Mouse (Mus musculus) hindbrain, embryonic 13.5 days (tissue): ENCODE data around the gene Crtc2. TPM values are rescaled to one million over a fixed set of nuclear protein-coding genes. Genes with fewer than 3 reads are reported as not detected.

Source experiments
- ATAC-seq: fragments of 200-750 bp; cut with Nextera tagmentation; 2 replicates; pipeline ENCODE4 v1.8.0; 2017; ENCODE audit warnings: moderate TSS enrichment; ENCODE audit not compliant: low FRiP score
- H3K27ac ChIP-seq: fragments of 300-500 bp; sonication (generic); 2 replicates; pipeline ENCODE4 v1.5.1; 2015; ENCODE audit warnings: inconsistent platforms, mild to moderate bottlenecking, moderate library complexity
- H3K27me3 ChIP-seq: fragments of 300-500 bp; sonication (generic); 2 replicates; pipeline ENCODE4 v1.6.1; 2015; ENCODE audit warnings: mild to moderate bottlenecking, inconsistent platforms
- H3K36me3 ChIP-seq: fragments of 300-500 bp; sonication (generic); 2 replicates; pipeline ENCODE4 v1.6.1; 2015; ENCODE audit warnings: mild to moderate bottlenecking, inconsistent platforms
- H3K4me1 ChIP-seq: fragments of 300-500 bp; sonication (generic); replicated peaks from 2 replicates; pipeline ENCODE4 v1.6.1; 2015; ENCODE audit warnings: inconsistent platforms
- H3K4me2 ChIP-seq: fragments of 300-500 bp; sonication (generic); 2 replicates; pipeline ENCODE4 v1.6.1; 2015; ENCODE audit warnings: inconsistent platforms, mild to moderate bottlenecking, moderate library complexity
- H3K4me3 ChIP-seq: fragments of 300-500 bp; sonication (generic); 2 replicates; pipeline ENCODE4 v1.5.1; 2015; ENCODE audit warnings: mild to moderate bottlenecking, inconsistent platforms
- H3K9ac ChIP-seq: fragments of 300-500 bp; sonication (generic); 2 replicates; pipeline ENCODE4 v1.6.1; 2015; ENCODE audit warnings: mild to moderate bottlenecking, inconsistent platforms
- H3K9me3 ChIP-seq: fragments of 300-500 bp; sonication (generic); 2 replicates; pipeline ENCODE4 v1.6.1; 2016; ENCODE audit warnings: inconsistent platforms
- WGBS: fragments of 180-500 bp; shearing (Covaris S2); methylation state at CpG from one replicate; pipeline ENCODE4 v1.1.7; 2015; 5-methylcytosine and 5-hydroxymethylcytosine counted together
- polyA plus RNA-seq: library from polyadenylated mRNA; unstranded; fragments of >200 nt; fragmentation: Nextera tagmentation; extraction: Ambion mirVana; gene quantifications from 2 replicates; pipeline ENCODE4 v1.2.1, GENCODE M21; 2015

Gene Crtc2
- polyA plus RNA-seq, 1 experiment from 2014 or later = 19.8 TPM

DNA sequence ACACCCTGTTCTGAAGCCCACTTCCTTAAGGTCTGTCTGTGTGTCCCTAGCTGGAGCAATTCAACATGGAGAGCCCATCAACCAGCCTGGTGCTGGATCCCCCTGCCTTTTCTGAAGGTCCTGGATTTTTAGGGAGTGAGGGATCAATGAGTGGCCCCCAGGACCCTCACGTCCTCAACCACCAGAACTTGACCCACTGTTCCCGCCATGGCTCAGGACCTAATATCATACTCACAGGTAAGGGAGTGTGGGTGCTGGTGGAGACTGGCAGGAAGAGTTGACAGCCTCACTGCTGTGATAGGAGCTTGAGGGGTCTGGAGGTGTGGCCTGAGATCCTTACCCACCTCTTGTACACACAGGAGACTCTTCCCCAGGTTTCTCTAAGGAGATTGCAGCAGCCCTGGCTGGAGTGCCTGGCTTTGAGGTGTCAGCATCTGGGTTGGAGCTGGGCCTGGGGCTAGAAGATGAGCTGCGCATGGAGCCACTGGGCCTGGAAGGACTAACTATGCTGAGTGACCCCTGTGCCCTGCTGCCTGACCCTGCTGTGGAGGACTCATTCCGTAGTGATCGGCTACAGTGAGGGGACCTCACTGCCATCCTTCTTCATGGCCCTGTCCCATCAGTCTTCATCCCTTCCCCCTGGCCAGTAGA is 9.3 kb downstream of the Crtc2 start:
- no peak overlapping the region for H3K4me3 ChIP-seq
- peaks cover 55% of the 10 kb centered on the region for H3K36me3 ChIP-seq
- H3K9me3 ChIP-seq = no peaks in the 10 kb centered on the region
- H3K4me2 ChIP-seq = no peak overlapping the region
- peaks cover 14% of the 10 kb centered on the region for H3K4me1 ChIP-seq
- H3K9ac ChIP-seq = no peak overlapping the region
- WGBS = 89% methylated on average over 5 of the region's 5 CpGs
- no peaks in the 10 kb centered on the region for H3K27me3 ChIP-seq
- H3K27ac ChIP-seq = no peak overlapping the region
- ATAC-seq = no peak

DNA sequence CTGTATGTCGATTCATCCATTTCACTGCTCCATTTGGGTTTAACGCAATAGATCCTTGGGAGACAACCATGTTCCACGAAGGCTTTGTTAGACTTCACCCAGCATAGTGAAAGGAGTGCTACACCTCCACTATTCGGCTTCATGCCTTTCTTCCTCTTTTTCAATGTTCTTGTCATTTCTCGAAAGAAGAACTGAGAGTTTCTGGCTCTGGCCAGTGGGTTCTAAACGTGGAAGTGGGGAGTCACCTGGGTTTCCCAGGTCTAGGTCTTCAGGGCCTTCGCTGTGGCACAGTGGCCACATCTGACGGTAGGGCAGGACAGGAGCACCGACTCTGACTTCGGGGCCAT is 10.7 kb downstream of the Crtc2 start:
- peak overlapping the region; percentile 96 for H3K27ac ChIP-seq
- H3K9me3 ChIP-seq = no peaks in the 10 kb centered on the region
- ATAC-seq = no peak
- WGBS = 35% methylated on average over 10 of the region's 10 CpGs
- no peaks in the 10 kb centered on the region for H3K27me3 ChIP-seq
- H3K36me3 ChIP-seq = peaks cover 45% of the 10 kb centered on the region
- H3K4me2 ChIP-seq = peak overlapping the region; percentile 83
- H3K4me1 ChIP-seq = peaks cover 14% of the 10 kb centered on the region
- H3K9ac ChIP-seq = peak overlapping the region; percentile 90
- peak overlapping the region; percentile 82 for H3K4me3 ChIP-seq

DNA sequence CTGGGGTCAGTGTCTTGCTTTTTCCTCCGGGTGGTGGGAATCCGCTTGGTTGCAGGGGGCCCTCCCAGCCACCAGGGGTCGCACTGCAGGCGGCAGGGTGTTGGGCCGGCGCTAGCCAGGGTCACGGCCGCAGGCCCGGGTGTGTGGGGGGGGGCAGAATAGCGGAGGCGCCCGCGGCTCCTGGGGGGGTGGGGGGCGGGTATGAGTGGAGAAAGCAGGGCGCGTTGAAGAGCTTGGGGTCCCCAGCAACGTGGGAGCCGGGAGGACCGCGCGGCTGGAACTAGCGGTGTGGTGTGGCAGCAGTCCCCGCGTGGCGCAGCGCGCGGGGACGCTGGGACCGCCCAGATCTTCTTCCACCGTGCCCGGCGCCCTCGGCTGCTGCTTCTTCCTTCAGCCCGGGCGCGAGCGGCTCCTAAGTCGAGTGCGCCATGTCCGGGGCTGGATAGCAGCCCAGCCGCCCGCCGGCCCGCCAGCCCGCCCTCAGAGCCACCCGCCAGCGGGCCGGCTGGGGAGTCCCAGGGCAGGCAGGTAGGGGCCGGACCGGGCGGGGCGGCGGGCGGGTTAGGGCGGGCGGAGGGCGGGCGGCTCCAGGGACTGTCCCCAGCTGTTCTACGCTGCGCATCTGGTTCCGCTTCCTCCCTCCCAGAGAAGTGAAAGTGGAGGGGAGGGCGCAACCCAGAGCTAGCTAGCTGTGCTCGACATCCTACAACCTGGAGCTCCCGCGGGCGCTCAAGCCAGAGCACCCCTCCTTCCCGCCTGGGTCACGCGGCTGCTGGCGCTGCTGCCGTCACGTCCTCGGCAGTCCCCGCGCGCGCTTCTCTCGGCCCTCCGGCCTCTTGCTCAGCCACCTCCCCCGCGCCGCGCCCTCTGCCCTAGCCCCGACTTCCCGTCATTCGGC is 11.3 kb downstream of the Crtc2 start, which contains the start of gene Dennd4b:
Gene Dennd4b (plus strand): TSS at position 152 of the 898 bp plus-strand sequence.
- peak within 1 kb of the TSS; percentile 90 for H3K9ac ChIP-seq
- peak; percentile 81 for ATAC-seq
- H3K27ac ChIP-seq = peak within 1 kb of the TSS; percentile 96
- no peaks in the 10 kb centered on the region for H3K9me3 ChIP-seq
- H3K4me3 ChIP-seq = peak within 1 kb of the TSS; percentile 82
- WGBS = 0% methylated on average over 65 of the region's 87 CpGs
- H3K36me3 ChIP-seq = peaks cover 43% of the 10 kb centered on the region
- no peaks in the 10 kb centered on the region for H3K27me3 ChIP-seq
- peaks cover 14% of the 10 kb centered on the region for H3K4me1 ChIP-seq
- peak within 1 kb of the TSS; percentile 83 for H3K4me2 ChIP-seq

DNA sequence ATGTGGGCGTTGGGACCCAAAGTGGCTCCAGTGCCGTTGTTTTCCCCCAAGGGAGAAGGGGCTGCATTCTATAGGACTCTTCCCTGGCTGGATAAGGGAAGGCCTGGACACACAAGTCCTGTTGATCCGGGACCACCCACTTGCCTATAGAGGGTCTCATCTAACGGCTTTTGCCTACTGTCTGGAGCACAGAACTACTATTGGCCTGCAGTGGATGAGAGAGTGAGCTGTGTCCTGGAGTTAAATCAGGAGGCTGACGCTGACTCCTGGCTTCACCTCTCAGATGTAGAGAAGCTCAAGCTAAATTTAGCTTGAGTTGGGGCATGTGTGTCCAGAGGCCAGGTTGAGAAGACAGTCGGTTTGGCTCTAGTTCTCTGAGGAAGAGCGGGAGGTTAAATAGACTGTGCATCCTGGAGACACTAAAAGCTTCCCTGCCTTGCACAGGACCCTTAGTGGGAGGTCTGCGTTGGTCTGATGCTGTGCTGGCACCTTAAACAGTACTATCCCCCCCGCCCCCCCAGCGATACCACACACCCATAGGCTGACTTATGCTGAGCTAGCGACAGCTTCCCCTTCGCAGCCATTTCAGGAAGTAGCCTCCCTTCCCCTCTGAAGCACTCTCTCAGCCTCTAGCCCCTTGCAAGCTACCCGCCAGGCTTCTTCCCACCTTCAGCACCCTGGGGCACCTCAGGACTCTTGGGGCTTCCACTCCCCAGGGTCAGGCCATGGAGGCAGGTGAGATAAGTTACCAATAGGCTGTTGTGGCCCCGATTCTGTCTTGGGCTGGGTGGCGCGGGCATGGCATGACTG is 12.2 kb downstream of the Crtc2 start:
- ATAC-seq = peak; percentile 49; the same call in 1 of the 2 replicates
- Histone ChIP-seq H3K4me2 (peak overlapping the region; percentile 83), H3K36me3 (peaks cover 42% of the 10 kb centered on the region), H3K27me3 (no peaks in the 10 kb centered on the region), H3K9me3 (no peaks in the 10 kb centered on the region), H3K9ac (peak overlapping the region; percentile 90), H3K4me3 (peak overlapping the region; percentile 82), H3K4me1 (peaks cover 14% of the 10 kb centered on the region), H3K27ac (peak overlapping the region; percentile 96)
- 29% methylated on average over 16 of the region's 16 CpGs for WGBS

DNA sequence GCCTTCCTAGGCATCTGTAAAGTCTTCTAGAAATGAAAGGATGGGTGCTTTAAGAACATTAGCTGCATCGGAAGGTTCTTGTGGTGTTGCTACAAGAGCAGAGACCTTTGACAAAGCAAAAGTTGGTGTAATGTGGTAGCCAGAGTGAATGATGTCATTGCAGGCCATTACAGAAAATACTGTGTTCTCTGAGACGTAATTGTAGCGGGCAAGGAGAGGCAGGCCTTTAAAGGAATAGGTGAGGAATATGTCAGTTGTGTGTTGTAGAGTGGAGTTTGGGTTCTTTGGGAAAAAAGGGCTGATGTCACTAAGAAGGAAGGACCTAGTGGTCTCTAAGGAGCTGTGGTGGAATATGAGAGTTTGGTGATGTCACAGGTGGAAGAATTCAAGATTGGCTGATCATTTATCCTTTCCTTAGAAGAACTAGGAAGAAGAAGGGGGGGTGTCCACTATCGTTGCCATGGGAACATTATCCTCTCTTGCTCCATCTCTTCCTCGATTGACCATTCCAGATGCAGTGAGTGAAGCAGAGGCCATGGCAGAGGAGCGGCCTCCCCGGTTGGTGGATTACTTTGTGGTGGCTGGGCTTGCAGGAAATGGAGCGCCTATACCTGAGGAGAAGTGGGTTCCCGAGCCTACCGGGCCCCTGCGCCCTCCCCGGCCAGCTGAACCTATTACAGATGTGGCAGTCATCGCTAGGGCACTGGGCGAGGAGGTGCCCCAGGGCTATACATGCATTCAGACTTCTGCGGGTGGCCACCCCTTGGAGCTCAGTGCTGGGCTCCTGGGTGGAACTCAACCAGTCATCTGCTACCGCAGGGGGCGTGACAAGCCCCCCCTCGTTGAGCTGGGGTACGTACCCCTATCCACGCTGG is 13.2 kb downstream of the Crtc2 start:
- peaks cover 14% of the 10 kb centered on the region for H3K4me1 ChIP-seq
- H3K4me3 ChIP-seq = no peak overlapping the region
- H3K9ac ChIP-seq = no peak overlapping the region
- H3K36me3 ChIP-seq = peaks cover 34% of the 10 kb centered on the region
- H3K27me3 ChIP-seq = no peaks in the 10 kb centered on the region
- H3K9me3 ChIP-seq = no peaks in the 10 kb centered on the region
- no peak for ATAC-seq
- H3K4me2 ChIP-seq = no peak overlapping the region
- WGBS = 94% methylated on average over 20 of the region's 20 CpGs
- H3K27ac ChIP-seq = no peak overlapping the region

DNA sequence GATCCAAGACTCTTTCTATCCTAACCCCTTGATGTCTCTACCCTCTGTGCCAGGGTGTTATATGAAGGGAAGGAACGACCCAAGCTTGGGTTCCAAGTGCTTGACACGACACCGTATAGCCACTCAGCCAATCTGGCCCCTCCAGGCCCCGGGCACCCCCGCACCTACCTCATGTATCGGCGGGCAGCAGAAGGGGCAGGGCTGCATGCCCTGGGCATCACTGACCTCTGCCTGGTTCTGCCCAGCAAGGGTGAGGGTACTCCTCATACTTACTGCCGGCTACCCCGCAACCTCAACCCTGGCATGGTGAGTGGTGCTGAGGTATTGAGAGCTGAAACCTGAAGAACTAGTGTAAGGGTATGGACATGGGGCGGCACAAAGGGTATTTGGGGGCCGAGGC is 14.2 kb downstream of the Crtc2 start:
- H3K4me1 ChIP-seq = peaks cover 14% of the 10 kb centered on the region
- ATAC-seq = no peak
- no peaks in the 10 kb centered on the region for H3K27me3 ChIP-seq
- WGBS = 95% methylated on average over 11 of the region's 11 CpGs
- H3K27ac ChIP-seq = no peak overlapping the region
- H3K36me3 ChIP-seq = peaks cover 34% of the 10 kb centered on the region
- no peak overlapping the region for H3K4me2 ChIP-seq
- H3K4me3 ChIP-seq = no peak overlapping the region
- no peak overlapping the region for H3K9ac ChIP-seq
- H3K9me3 ChIP-seq = no peaks in the 10 kb centered on the region

DNA sequence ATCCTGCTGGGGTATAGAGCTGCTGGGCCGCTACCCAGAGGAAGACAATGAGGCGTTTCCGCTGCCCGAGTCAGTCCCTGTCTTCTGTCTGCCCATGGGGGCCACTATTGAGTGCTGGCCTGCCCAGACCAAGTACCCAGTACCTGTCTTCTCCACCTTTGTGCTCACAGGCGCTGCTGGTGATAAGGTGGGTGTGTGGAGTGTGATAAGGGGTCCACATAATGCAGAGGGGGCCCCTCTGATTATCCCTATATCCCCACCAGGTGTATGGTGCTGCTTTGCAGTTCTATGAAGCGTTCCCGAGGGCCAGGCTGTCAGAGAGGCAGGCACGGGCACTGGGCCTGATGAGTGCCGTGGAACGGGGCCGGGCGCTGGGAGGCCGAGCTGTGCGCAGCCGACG is 15.0 kb downstream of the Crtc2 start:
- H3K4me3 ChIP-seq = no peak overlapping the region
- no peak for ATAC-seq
- WGBS = 90% methylated on average over 16 of the region's 16 CpGs
- no peaks in the 10 kb centered on the region for H3K27me3 ChIP-seq
- H3K9ac ChIP-seq = no peak overlapping the region
- H3K9me3 ChIP-seq = no peaks in the 10 kb centered on the region
- H3K4me2 ChIP-seq = no peak overlapping the region
- H3K27ac ChIP-seq = no peak overlapping the region
- peaks cover 14% of the 10 kb centered on the region for H3K4me1 ChIP-seq
- peaks cover 36% of the 10 kb centered on the region for H3K36me3 ChIP-seq

DNA sequence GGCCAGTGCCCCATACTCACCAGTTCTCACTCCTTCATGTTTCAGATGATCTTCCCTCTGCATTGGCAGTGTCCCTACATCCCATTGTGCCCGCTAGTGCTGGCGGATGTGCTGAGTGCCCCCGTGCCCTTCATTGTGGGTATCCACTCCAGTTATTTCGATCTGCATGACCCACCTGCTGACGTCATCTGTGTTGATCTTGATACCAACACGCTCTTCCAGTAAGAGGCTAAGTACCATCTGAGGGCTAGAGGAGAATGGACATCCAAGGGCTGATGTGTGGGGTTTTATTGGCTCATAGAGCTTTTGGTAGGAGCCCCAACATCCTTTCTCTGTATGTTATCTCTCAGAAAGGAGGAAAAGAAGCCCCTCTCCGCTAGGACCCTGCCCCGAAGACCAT is 16.8 kb downstream of the Crtc2 start:
- Histone ChIP-seq H3K9me3 (no peaks in the 10 kb centered on the region), H3K27me3 (no peaks in the 10 kb centered on the region), H3K4me2 (no peak overlapping the region), H3K36me3 (peaks cover 49% of the 10 kb centered on the region), H3K27ac (no peak overlapping the region), H3K4me1 (peaks cover 9% of the 10 kb centered on the region), H3K4me3 (no peak overlapping the region), H3K9ac (no peak overlapping the region)
- ATAC-seq = no peak
- 97% methylated on average over 8 of the region's 8 CpGs for WGBS

DNA sequence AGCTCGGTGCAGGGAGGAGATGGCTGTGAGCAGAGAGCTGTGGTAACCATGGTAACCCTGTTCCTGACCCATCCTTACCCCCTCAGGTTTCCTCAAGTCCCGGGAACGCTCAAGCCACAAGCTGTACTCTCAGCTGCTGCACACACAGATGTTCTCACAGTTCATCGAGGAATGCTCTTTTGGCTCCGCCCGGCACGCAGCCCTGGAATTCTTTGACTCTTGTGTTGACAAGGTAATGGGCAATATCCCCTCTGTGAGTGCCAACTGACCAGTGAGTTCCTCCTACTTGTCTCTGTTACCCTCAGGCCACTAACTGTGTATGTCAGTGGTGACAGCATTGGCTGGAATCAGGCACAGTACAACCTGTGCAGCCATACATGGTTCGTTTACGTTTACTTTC is 18.2 kb downstream of the Crtc2 start:
- Histone ChIP-seq H3K27me3 (no peaks in the 10 kb centered on the region), H3K36me3 (peaks cover 62% of the 10 kb centered on the region), H3K4me2 (no peak overlapping the region), H3K4me3 (no peak overlapping the region), H3K9ac (no peak overlapping the region), H3K9me3 (no peaks in the 10 kb centered on the region), H3K27ac (no peak overlapping the region), H3K4me1 (no peaks in the 10 kb centered on the region)
- no peak for ATAC-seq
- WGBS = 72% methylated on average over 9 of the region's 9 CpGs

DNA sequence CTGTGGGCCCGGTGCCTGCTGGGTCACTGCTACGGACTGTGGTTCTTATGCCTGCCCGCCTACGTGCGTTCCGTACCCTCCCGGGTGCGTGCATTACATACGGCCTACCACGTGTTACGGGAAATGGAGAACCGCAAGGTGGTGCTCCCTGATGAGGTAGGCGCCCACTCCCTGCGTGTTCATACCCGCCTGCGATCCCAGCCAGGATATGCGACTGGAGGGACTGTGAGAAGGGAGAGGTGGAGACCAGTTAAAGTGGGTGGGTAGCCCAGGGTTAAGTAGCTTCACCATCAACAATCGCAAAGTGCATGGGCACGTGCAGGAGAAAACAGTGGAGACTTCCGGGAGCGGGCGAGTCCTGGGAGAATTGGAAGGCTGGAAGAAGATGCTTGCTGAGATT is 19.9 kb downstream of the Crtc2 start:
- Histone ChIP-seq H3K27me3 (no peaks in the 10 kb centered on the region), H3K9me3 (no peaks in the 10 kb centered on the region), H3K27ac (no peak overlapping the region), H3K36me3 (peaks cover 78% of the 10 kb centered on the region), H3K4me1 (no peaks in the 10 kb centered on the region), H3K4me2 (no peak overlapping the region), H3K9ac (no peak overlapping the region), H3K4me3 (no peak overlapping the region)
- no peak for ATAC-seq
- WGBS = 93% methylated on average over 22 of the region's 22 CpGs

DNA sequence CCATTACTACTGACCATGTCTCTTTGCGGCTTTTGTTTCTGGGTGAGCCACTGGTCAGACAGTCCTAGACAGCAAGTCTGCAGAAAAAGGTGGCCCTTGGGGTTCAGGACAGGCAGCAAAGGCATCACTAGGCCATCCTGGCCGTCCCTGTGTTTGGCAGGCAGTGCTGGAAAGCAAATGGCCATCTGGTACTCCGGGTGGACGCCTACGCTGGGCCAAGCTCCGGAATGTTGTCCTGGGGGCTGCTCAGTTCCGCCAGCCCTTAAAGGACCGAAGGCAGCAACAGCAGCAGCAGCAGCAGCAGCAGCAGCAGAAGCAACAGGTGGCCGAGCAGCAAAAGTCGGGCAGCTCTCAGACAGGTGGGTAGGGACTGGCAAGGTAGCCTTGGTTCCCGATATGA is 21.3 kb downstream of the Crtc2 start:
- Histone ChIP-seq H3K9me3 (no peaks in the 10 kb centered on the region), H3K27me3 (no peaks in the 10 kb centered on the region), H3K4me3 (no peak overlapping the region), H3K9ac (no peak overlapping the region), H3K4me2 (no peak overlapping the region), H3K4me1 (no peaks in the 10 kb centered on the region), H3K27ac (no peak overlapping the region), H3K36me3 (peaks cover 84% of the 10 kb centered on the region)
- 93% methylated on average over 11 of the region's 11 CpGs for WGBS
- no peak for ATAC-seq
